In genomic region chr6:57535971-57536669, GRCm38 (mm10) we compare ENCODE assay signal across 8 mouse cellular contexts. TPM values are rescaled to one million over a fixed set of nuclear protein-coding genes. Genes with fewer than 3 reads are reported as not detected.
A peak's percentile ranks its signal among the peaks of the same experiment; 100 is the strongest.
DNase-seq lines count a peak whose midpoint lies in the region; ATAC-seq and TF ChIP-seq lines count a peak whose summit lies in the region.

No protein-coding gene starts in this region.

- H3K27me3 ChIP-seq in neural tube, embryonic 11.5 days (ENCODE audit: control insufficient read depth, insufficient read depth, low read length) = no peaks in the 10 kb centered on the region
- H3K27me3 ChIP-seq in forebrain, postnatal 0 days (ENCODE audit: insufficient read depth, low read length) = no peaks in the 10 kb centered on the region
- no peaks in the 10 kb centered on the region for H3K27me3 ChIP-seq in limb, embryonic 10.5 days (ENCODE audit: low read depth, poor library complexity, severe bottlenecking)
- H3K27me3 ChIP-seq in midbrain, embryonic 15.5 days (replicated peaks) = no peaks in the 10 kb centered on the region

- WGBS in neural tube, embryonic 11.5 days = 29% methylated on average over 14 of the region's 14 CpGs
- 18% methylated on average over 14 of the region's 14 CpGs for WGBS in forebrain, postnatal 0 days
- WGBS in limb, embryonic 10.5 days = 31% methylated on average over 14 of the region's 14 CpGs
- 24% methylated on average over 14 of the region's 14 CpGs for WGBS in midbrain, embryonic 15.5 days

- H3K4me3 ChIP-seq in neural tube, embryonic 11.5 days (ENCODE audit: low read depth, low read length) = peak overlapping the region; percentile 68
- H3K4me3 ChIP-seq in forebrain, postnatal 0 days (ENCODE audit: low read depth, low read length) = peak overlapping the region; percentile 74
- H3K4me3 ChIP-seq in limb, embryonic 10.5 days = peak overlapping the region; percentile 73
- H3K4me3 ChIP-seq in midbrain, embryonic 15.5 days = peak overlapping the region; percentile 84

- no peaks in the 10 kb centered on the region for H3K9me3 ChIP-seq in neural tube, embryonic 11.5 days (ENCODE audit: control insufficient read depth, low read length)
- no peaks in the 10 kb centered on the region for H3K9me3 ChIP-seq in forebrain, postnatal 0 days (ENCODE audit: low read length)
- H3K9me3 ChIP-seq in limb, embryonic 10.5 days (replicated peaks) = no peaks in the 10 kb centered on the region
- no peaks in the 10 kb centered on the region for H3K9me3 ChIP-seq in midbrain, embryonic 15.5 days

- peak overlapping the region; percentile 19 for H3K9ac ChIP-seq in neural tube, embryonic 11.5 days (ENCODE audit: low read length)
- peak overlapping the region; percentile 36 for H3K9ac ChIP-seq in forebrain, postnatal 0 days
- peak overlapping the region; percentile 50 for H3K9ac ChIP-seq in midbrain, embryonic 15.5 days

- 0 out of 2 replicates have a peak overlapping the region, but pooled peaks have one; percentile 5 for H3K27ac ChIP-seq in neural tube, embryonic 11.5 days (ENCODE audit: low read depth, low read length)
- peak overlapping the region; percentile 51; the same call in 1 of the 2 replicates for H3K27ac ChIP-seq in forebrain, postnatal 0 days (ENCODE audit: low read depth, low read length)
- H3K27ac ChIP-seq in limb, embryonic 10.5 days = peak overlapping the region; percentile 85
- peak overlapping the region; percentile 61 for H3K27ac ChIP-seq in midbrain, embryonic 15.5 days

- peaks cover 4% of the 10 kb centered on the region; the same call in 1 of the 2 replicates for H3K4me1 ChIP-seq in neural tube, embryonic 11.5 days (ENCODE audit: control insufficient read depth, insufficient read depth, low read length)
- no peaks in the 10 kb centered on the region for H3K4me1 ChIP-seq in forebrain, postnatal 0 days (ENCODE audit: insufficient read depth)
- peaks cover 11% of the 10 kb centered on the region; the same call in 1 of the 2 replicates for H3K4me1 ChIP-seq in limb, embryonic 10.5 days
- H3K4me1 ChIP-seq in midbrain, embryonic 15.5 days = peaks cover 19% of the 10 kb centered on the region

- ATAC-seq in neural tube, embryonic 11.5 days (ENCODE audit: insufficient read depth, low FRiP score, low TSS enrichment) = peak; percentile 70
- ATAC-seq in forebrain, postnatal 0 days = no peak
- ATAC-seq in midbrain, embryonic 15.5 days (replicated peaks) = peak; percentile 68

- DNase-seq in neural tube, embryonic 11.5 days (ENCODE audit: low spot score) = peak; percentile 35
- DNase-seq in neural tube, embryonic 10.5 days (ENCODE audit: extremely low spot score, low spot score) = no peak
- DNase-seq in cerebellum, adult 11-12 months = peak; percentile 55
- no peak for DNase-seq in forebrain, postnatal 0 days
- DNase-seq in limb, embryonic 10.5 days (ENCODE audit: low spot score) = peak; percentile 43
- no peak for DNase-seq in adrenal gland, adult 2 months
- no peak for DNase-seq in layer of hippocampus, postnatal 14 days (ENCODE audit: low spot score in 2 of 2)

- no peaks in the 10 kb centered on the region for H3K36me3 ChIP-seq in neural tube, embryonic 11.5 days (ENCODE audit: control insufficient read depth, insufficient read depth, low read length)
- H3K36me3 ChIP-seq in forebrain, postnatal 0 days (ENCODE audit: insufficient read depth) = no peaks in the 10 kb centered on the region
- no peaks in the 10 kb centered on the region for H3K36me3 ChIP-seq in limb, embryonic 10.5 days
- no peaks in the 10 kb centered on the region for H3K36me3 ChIP-seq in midbrain, embryonic 15.5 days (replicated peaks)

- peak overlapping the region; percentile 78 for H3K4me2 ChIP-seq in neural tube, embryonic 11.5 days (ENCODE audit: low read depth)
- peak overlapping the region; percentile 78 for H3K4me2 ChIP-seq in forebrain, postnatal 0 days (ENCODE audit: low read depth)
- peak overlapping the region; percentile 75 for H3K4me2 ChIP-seq in midbrain, embryonic 15.5 days

- no peak for TF ChIP-seq CTCF in forebrain, postnatal 0 days (IDR thresholded peaks at IDR 0.05; ENCODE audit: low read depth)

RNA-seq across cellular contexts. Expression of gene Ppm1k, which starts 0.9 kb away (rescaled TPM):
- 4.0 and 4.4 TPM in 2 replicates for polyA plus RNA-seq in neural tube, embryonic 11.5 days (2014; fragmentation: Nextera tagmentation; extraction: Ambion mirVana)
- 13.6 and 15.8 TPM in 2 replicates for total RNA-seq in forebrain, postnatal 0 days (2014; rRNA removed)
- polyA plus RNA-seq in forebrain, postnatal 0 days (2015; fragmentation: Nextera tagmentation; extraction: Ambion mirVana) = 3.3 and 5.7 TPM in 2 replicates
- polyA plus RNA-seq in limb, embryonic 10.5 days (2016; fragmentation: Nextera tagmentation; extraction: Ambion mirVana) = 3.4 and 3.7 TPM in 2 replicates
- polyA plus RNA-seq in midbrain, embryonic 15.5 days (2015; fragmentation: Nextera tagmentation; extraction: Ambion mirVana) = 6.0 and 6.9 TPM in 2 replicates
- total RNA-seq in adrenal gland, adult 2 months (2021) = 10 to 100 TPM; 28.1 to 58.6 TPM
- polyA plus RNA-seq in adrenal gland, adult 2 months (2012; rRNA removed) = 1.3 TPM in 2 replicates
- 10 to 100 TPM; 44.7 to 49.7 TPM for total RNA-seq in layer of hippocampus, postnatal 14 days (2021)

RNA-seq across cellular contexts. Expression of gene Herc6, which starts 44.7 kb away (rescaled TPM):
- 2.5 and 2.9 TPM in 2 replicates for polyA plus RNA-seq in neural tube, embryonic 11.5 days (2014; fragmentation: Nextera tagmentation; extraction: Ambion mirVana)
- 1.8 and 2.2 TPM in 2 replicates for total RNA-seq in forebrain, postnatal 0 days (2014; rRNA removed)
- 0.73 and 1.1 TPM in 2 replicates for polyA plus RNA-seq in forebrain, postnatal 0 days (2015; fragmentation: Nextera tagmentation; extraction: Ambion mirVana)
- 2.0 and 3.0 TPM in 2 replicates for polyA plus RNA-seq in limb, embryonic 10.5 days (2016; fragmentation: Nextera tagmentation; extraction: Ambion mirVana)
- polyA plus RNA-seq in midbrain, embryonic 15.5 days (2015; fragmentation: Nextera tagmentation; extraction: Ambion mirVana) = 0.71 and 1.5 TPM in 2 replicates
- total RNA-seq in adrenal gland, adult 2 months (2021) = 10 to 100 TPM; 15.4 to 21.9 TPM
- 23.6 and 24.8 TPM in 2 replicates for polyA plus RNA-seq in adrenal gland, adult 2 months (2012; rRNA removed)
- total RNA-seq in layer of hippocampus, postnatal 14 days (2021) = 1 to 10 TPM; 2.6 to 2.8 TPM

Comparison
In these comparisons a context has a peak if more than half of its experiments do, and no peak if none do; other contexts are left out.
1. DNase-seq: peak in neural tube, embryonic 11.5 days (single experiment), cerebellum, adult 11-12 months (single experiment) and limb, embryonic 10.5 days (single experiment); none in neural tube, embryonic 10.5 days (single experiment), forebrain, postnatal 0 days (single experiment), adrenal gland, adult 2 months (single experiment) and layer of hippocampus, postnatal 14 days (0 of 2).
2. H3K27ac ChIP-seq: peak in every context shown above with its lines; median percentile 85 in limb, embryonic 10.5 days; 61 in midbrain, embryonic 15.5 days; 51 in forebrain, postnatal 0 days; 5 in neural tube, embryonic 11.5 days.
3. Peak in every context shown above with its lines, with median percentiles within 50 percentile points of each other: H3K4me2 ChIP-seq, H3K4me3 ChIP-seq and H3K9ac ChIP-seq.